Mouse (Mus musculus): ENCODE results near the gene Ccl25.
A peak's percentile ranks its signal among the peaks of the same experiment; 100 is the strongest.

GRCm38 (mm10) chr8:4324983-4325750 is at the start of gene Ccl25, which contains the start of gene Elavl1:
- no peak for TF ChIP-seq EP300 (IDR thresholded peaks at IDR 0.05; ENCODE audit: insufficient read depth, low read depth, low read length)
- no peak for TF ChIP-seq CTCF (IDR thresholded peaks at IDR 0.05)
- peak; percentile 79 for TF ChIP-seq POLR2A (IDR thresholded peaks at IDR 0.05; ENCODE audit: insufficient read depth, low read depth, low read length)
